ENCODE assay signal across 14 mouse cellular contexts in genomic region chr1:64757766-64758165, GRCm38 (mm10). TPM values are rescaled to one million over a fixed set of nuclear protein-coding genes. Genes with fewer than 3 reads are reported as not detected.
DNase-seq lines count a peak whose midpoint lies in the region; TF ChIP-seq lines count a peak whose summit lies in the region.
"Had no signal": no experiment of that assay in that cellular context is flagged by ENCODE, and none has a peak within 500 bp of the region (broad histone marks: within the 10 kb centered on the region; RNA-seq: fewer than 3 reads in every experiment).

No protein-coding gene starts in this region.

- WGBS in lung, adult 2 months, result 55% methylated on average over 5 of the region's 5 CpGs

- peaks cover 7% of the 10 kb centered on the region for H3K4me1 ChIP-seq in lung, adult 2 months (ENCODE audit: control insufficient read depth, insufficient read depth, low read length)
- H3K4me1 ChIP-seq: neural tube, embryonic 12.5 days had no signal

- peak; percentile 43 to 66 for DNase-seq in heart, adult 18-20 months
- no peak for DNase-seq in heart, adult 8-10 months (ENCODE audit: low spot score)
- peak; percentile 22 for DNase-seq in lung, postnatal 10 days
- no peak for DNase-seq in lung, adult 2 months
- DNase-seq in heart, postnatal 36 days, result peak; percentile 7 to 11
- no peak for DNase-seq in neural tube, embryonic 10.5 days (ENCODE audit: extremely low spot score, low spot score)
- no peak for DNase-seq in layer of hippocampus, postnatal 36 days
- DNase-seq: cerebellum, adult 11 months; cerebellum, adult 9-10 months; cerebellum, postnatal 36 days; kidney, adult 18-20 months; kidney, postnatal 4 days; right cerebral cortex, adult 18-20 months had no signal

- TF ChIP-seq CTCF in lung, adult 2 months (IDR thresholded peaks at IDR 0.05; ENCODE audit: insufficient read depth, low read length), result no peak

- intact Hi-C loops in heart, postnatal 36 days (cut with DNase I), result no loop called here

- no peak overlapping the region for H3K4me3 ChIP-seq in lung, adult 2 months (replicated peaks; ENCODE audit: extremely low read depth, low read depth, low read length)
- H3K4me3 ChIP-seq: neural tube, embryonic 12.5 days had no signal

- TF ChIP-seq POLR2A in lung, adult 2 months (IDR thresholded peaks at IDR 0.05; ENCODE audit: borderline replicate concordance, extremely low read depth, low read depth, low read length), result no peak

RNA-seq across cellular contexts. Expression of gene Fzd5, which starts 20.2 kb away (rescaled TPM):
- total RNA-seq in heart, adult 18-20 months (2021), result 1 to 10 TPM; 3.9 to 4.4 TPM
- total RNA-seq in heart, adult 8-10 months (2022), result 1 to 10 TPM; 3.9 to 4.4 (median 4.3) TPM
- polyA plus RNA-seq in lung, adult 2 months (2012; rRNA removed), result 28.2 and 30.9 TPM in 2 replicates
- 1 to 10 TPM; 4.5 TPM for total RNA-seq in heart, postnatal 36 days (2021)
- total RNA-seq in layer of hippocampus, postnatal 36 days (2021), result under 1 TPM; 0.70 to 0.94 TPM

Comparison
In these comparisons a context has a peak if more than half of its experiments do, and no peak if none do; other contexts are left out.
1. DNase-seq: peak in heart, adult 18-20 months (2 of 2), lung, postnatal 10 days (single experiment) and heart, postnatal 36 days (2 of 2); none in heart, adult 8-10 months (single experiment), lung, adult 2 months (single experiment), neural tube, embryonic 10.5 days (single experiment) and layer of hippocampus, postnatal 36 days (0 of 2).